Comparison of ENCODE assay signal across 23 mouse cellular contexts in the genomic region with DNA sequence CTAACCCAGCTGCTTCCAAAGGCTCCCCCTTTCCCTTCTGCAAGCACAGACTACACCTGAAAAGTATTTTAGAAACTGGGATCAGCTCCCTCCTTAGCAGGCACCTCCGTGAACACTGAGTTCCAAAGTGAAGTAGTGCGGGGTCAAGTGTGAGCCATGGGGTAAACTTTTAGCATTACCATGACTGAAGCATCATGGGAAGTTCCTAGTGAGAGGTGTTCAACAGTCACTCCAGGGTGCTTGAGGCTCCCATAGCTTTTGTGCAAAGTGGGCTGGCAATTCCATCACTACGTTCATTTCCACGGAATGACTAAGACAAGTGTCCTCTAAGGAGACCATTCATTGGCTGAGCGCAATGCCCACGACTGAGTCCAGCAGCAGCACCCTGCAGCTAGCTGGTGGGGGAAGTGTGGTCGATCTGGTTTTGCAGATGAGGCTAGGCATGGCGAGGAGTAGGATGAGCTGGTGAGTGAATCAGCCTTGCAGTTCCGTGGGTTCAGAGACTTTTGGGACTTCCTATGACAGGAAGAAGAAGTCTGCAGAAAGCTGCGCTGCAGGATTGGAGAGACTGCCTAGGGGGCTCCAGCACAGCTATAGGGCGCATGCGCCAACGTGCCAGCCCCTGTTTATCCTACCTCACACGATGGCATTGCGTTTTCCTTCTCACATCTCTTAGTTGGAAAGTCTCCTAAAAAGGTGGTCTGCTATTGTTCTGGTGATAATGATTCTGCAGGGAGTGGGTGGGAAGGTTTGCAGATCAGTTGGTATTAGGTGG.
A peak's percentile ranks its signal among the peaks of the same experiment; 100 is the strongest.
DNase-seq lines count a peak whose midpoint lies in the region; ATAC-seq lines count a peak whose summit lies in the region.
"Had no signal": no experiment of that assay in that cellular context is flagged by ENCODE, and none has a peak within 500 bp of the region (broad histone marks: within the 10 kb centered on the region; RNA-seq: fewer than 3 reads in every experiment).

No protein-coding gene starts in this region.

- WGBS in midbrain, embryonic 15.5 days: 78% methylated on average over 15 of the region's 15 CpGs

- no peaks in the 10 kb centered on the region for H3K9me3 ChIP-seq in midbrain, embryonic 15.5 days
- H3K9me3 ChIP-seq: embryonic facial prominence, embryonic 15.5 days; forebrain, embryonic 10.5 days; heart, embryonic 13.5 days; hindbrain, embryonic 13.5 days; limb, embryonic 15.5 days; liver, embryonic 15.5 days; neural tube, embryonic 13.5 days had no signal

- H3K9ac ChIP-seq in midbrain, embryonic 15.5 days: no peak overlapping the region
- H3K9ac ChIP-seq: embryonic facial prominence, embryonic 15.5 days; heart, embryonic 13.5 days; hindbrain, embryonic 13.5 days; limb, embryonic 15.5 days; liver, embryonic 15.5 days; neural tube, embryonic 13.5 days had no signal

- H3K4me1 ChIP-seq in midbrain, embryonic 15.5 days: no peaks in the 10 kb centered on the region
- H3K4me1 ChIP-seq: heart, embryonic 13.5 days; hindbrain, embryonic 13.5 days; limb, embryonic 15.5 days; liver, embryonic 15.5 days; neural tube, embryonic 13.5 days had no signal

- H3K36me3 ChIP-seq in midbrain, embryonic 15.5 days (replicated peaks): no peaks in the 10 kb centered on the region
- H3K36me3 ChIP-seq: embryonic facial prominence, embryonic 15.5 days; forebrain, embryonic 10.5 days; heart, embryonic 13.5 days; hindbrain, embryonic 13.5 days; limb, embryonic 15.5 days; liver, embryonic 15.5 days; neural tube, embryonic 13.5 days had no signal

- H3K4me3 ChIP-seq in midbrain, embryonic 15.5 days: no peak overlapping the region
- H3K4me3 ChIP-seq: embryonic facial prominence, embryonic 15.5 days; forebrain, embryonic 10.5 days; heart, embryonic 13.5 days; hindbrain, embryonic 13.5 days; limb, embryonic 15.5 days; liver, embryonic 15.5 days; neural tube, embryonic 13.5 days had no signal

- no peak overlapping the region for H3K27ac ChIP-seq in midbrain, embryonic 15.5 days
- H3K27ac ChIP-seq: embryonic facial prominence, embryonic 15.5 days; forebrain, embryonic 10.5 days; heart, embryonic 13.5 days; hindbrain, embryonic 13.5 days; layer of hippocampus, adult 2 months; limb, embryonic 15.5 days; liver, embryonic 15.5 days; neural tube, embryonic 13.5 days had no signal

- H3K4me2 ChIP-seq in midbrain, embryonic 15.5 days: no peak overlapping the region
- H3K4me2 ChIP-seq: embryonic facial prominence, embryonic 15.5 days; heart, embryonic 13.5 days; hindbrain, embryonic 13.5 days; limb, embryonic 15.5 days; liver, embryonic 15.5 days; midbrain, embryonic 11.5 days; neural tube, embryonic 13.5 days had no signal

- H3K27me3 ChIP-seq in midbrain, embryonic 15.5 days (replicated peaks): no peaks in the 10 kb centered on the region
- H3K27me3 ChIP-seq: embryonic facial prominence, embryonic 15.5 days; heart, embryonic 13.5 days; hindbrain, embryonic 13.5 days; limb, embryonic 15.5 days; liver, embryonic 15.5 days; neural tube, embryonic 13.5 days had no signal

- no peak for ATAC-seq in CD4-positive, CD25-positive, alpha-beta regulatory T cell, adult 4 months
- no peak for ATAC-seq in midbrain, embryonic 15.5 days (replicated peaks)
- ATAC-seq: inflammation-experienced regulatory T-cells, adult 6 months had no signal

- peak; percentile 36 for DNase-seq in CD4-positive, CD25-positive, alpha-beta regulatory T cell, adult 2 months (ENCODE audit: low read depth, low spot score)
- DNase-seq in lung, postnatal 36 days: peak; percentile 23
- DNase-seq in lung, postnatal 14 days: no peak
- peak; percentile 18 for DNase-seq in naive thymus-derived CD4-positive, alpha-beta T cell, adult 2 months (ENCODE audit: low read depth)
- DNase-seq in thymus, postnatal 36 days: peak; percentile 59 to 74
- no peak for DNase-seq in ovary, postnatal 10 days (ENCODE audit: low spot score)
- DNase-seq: adrenal gland, postnatal 36 days; cerebellum, adult 18-20 months; kidney, adult 8-10 months; kidney, postnatal 14 days; layer of hippocampus, postnatal 36 days had no signal

Comparison
In these comparisons a context has a peak if more than half of its experiments do, and no peak if none do; other contexts are left out.
1. DNase-seq: peak in CD4-positive, CD25-positive, alpha-beta regulatory T cell, adult 2 months (single experiment), lung, postnatal 36 days (single experiment), naive thymus-derived CD4-positive, alpha-beta T cell, adult 2 months (single experiment) and thymus, postnatal 36 days (2 of 2); none in lung, postnatal 14 days (single experiment) and ovary, postnatal 10 days (single experiment).